Comparison of ENCODE assay signal across 8 mouse cellular contexts in genomic region chr11:97126645-97127468, GRCm38 (mm10). TPM values are rescaled to one million over a fixed set of nuclear protein-coding genes. Genes with fewer than 3 reads are reported as not detected.
A peak's percentile ranks its signal among the peaks of the same experiment; 100 is the strongest.
DNase-seq lines count a peak whose midpoint lies in the region; ATAC-seq and TF ChIP-seq lines count a peak whose summit lies in the region.

No protein-coding gene starts in this region.

- H3K36me3 ChIP-seq in CH12.LX (replicated peaks in 1 of 2; ENCODE audit: control insufficient read depth in 1 of 2, insufficient read depth in 1 of 2, low read length in 1 of 2) = no peaks in the 10 kb centered on the region
- H3K36me3 ChIP-seq in forebrain, postnatal 0 days (ENCODE audit: insufficient read depth) = no peaks in the 10 kb centered on the region
- H3K36me3 ChIP-seq in intestine, postnatal 0 days (ENCODE audit: control insufficient read depth, insufficient read depth) = no peaks in the 10 kb centered on the region
- no peaks in the 10 kb centered on the region for H3K36me3 ChIP-seq in neural tube, embryonic 15.5 days

- intact Hi-C loops in left cerebral cortex, postnatal 36 days (cut with DNase I) = no loop called here

- DNase-seq in CH12.LX (ENCODE audit: extremely low read depth) = peak; percentile 97
- DNase-seq in adrenal gland, postnatal 10 days = peak; percentile 65
- DNase-seq in forebrain, postnatal 0 days = peak; percentile 50
- DNase-seq in lung, adult 2 months = peak; percentile 71
- no peak for DNase-seq in left cerebral cortex, postnatal 36 days (ENCODE audit: low spot score in 2 of 2)
- DNase-seq in gastrocnemius, postnatal 10 days = no peak

- peak overlapping the region; percentile 65 for H3K9ac ChIP-seq in CH12.LX (ENCODE audit: insufficient read depth, low read depth)
- peak overlapping the region; percentile 26; the same call in 1 of the 2 replicates for H3K9ac ChIP-seq in forebrain, postnatal 0 days
- peak overlapping the region; percentile 34; the same call in 1 of the 2 replicates for H3K9ac ChIP-seq in intestine, postnatal 0 days (ENCODE audit: low read depth, low read length)
- peak overlapping the region; percentile 34 for H3K9ac ChIP-seq in neural tube, embryonic 15.5 days (replicated peaks)

- dilution Hi-C loops in CH12.LX (cut with MboI; ENCODE audit: extremely low pct_ligation_motif_present, extremely low pct_unique_long_range_greater_than_20kb, low sequenced_read_pairs) = no loop called here

- H3K4me3 ChIP-seq in CH12.LX (replicated peaks in 1 of 3; ENCODE audit: low read depth in 2 of 3, low read length in 2 of 3, poor library complexity in 1 of 3) = peak overlapping the region; percentile 38 to 50 (median 39)
- peak overlapping the region; percentile 41 for H3K4me3 ChIP-seq in forebrain, postnatal 0 days (ENCODE audit: low read depth, low read length)
- peak overlapping the region; percentile 48 for H3K4me3 ChIP-seq in intestine, postnatal 0 days (ENCODE audit: low read depth, low read length)
- H3K4me3 ChIP-seq in lung, adult 2 months (replicated peaks; ENCODE audit: extremely low read depth, low read depth, low read length) = peak overlapping the region; percentile 55
- peak overlapping the region; percentile 44 for H3K4me3 ChIP-seq in neural tube, embryonic 15.5 days (replicated peaks)

- no peaks in the 10 kb centered on the region for H3K27me3 ChIP-seq in CH12.LX (replicated peaks)
- H3K27me3 ChIP-seq in forebrain, postnatal 0 days (ENCODE audit: insufficient read depth, low read length) = no peaks in the 10 kb centered on the region
- H3K27me3 ChIP-seq in intestine, postnatal 0 days (replicated peaks; ENCODE audit: control insufficient read depth, insufficient read depth, low read length) = peaks cover 3% of the 10 kb centered on the region; the same call in 1 of the 2 replicates
- 0 out of 2 replicates have a peak, but pooled peaks cover 9% of the 10 kb centered on the region for H3K27me3 ChIP-seq in neural tube, embryonic 15.5 days (replicated peaks)

- H3K9me3 ChIP-seq in CH12.LX (replicated peaks; ENCODE audit: low read length) = no peaks in the 10 kb centered on the region
- H3K9me3 ChIP-seq in forebrain, postnatal 0 days (ENCODE audit: low read length) = no peaks in the 10 kb centered on the region
- no peaks in the 10 kb centered on the region for H3K9me3 ChIP-seq in intestine, postnatal 0 days (ENCODE audit: control insufficient read depth)
- H3K9me3 ChIP-seq in neural tube, embryonic 15.5 days (replicated peaks) = no peaks in the 10 kb centered on the region

- H3K27ac ChIP-seq in CH12.LX (ENCODE audit: insufficient read depth, low read depth) = peak overlapping the region; percentile 77
- no peak overlapping the region for H3K27ac ChIP-seq in forebrain, postnatal 0 days (ENCODE audit: low read depth, low read length)
- H3K27ac ChIP-seq in intestine, postnatal 0 days (ENCODE audit: low read depth, low read length) = no peak overlapping the region
- no peak overlapping the region for H3K27ac ChIP-seq in neural tube, embryonic 15.5 days (replicated peaks)

- no peak for TF ChIP-seq CTCF in CH12.LX (conservative IDR thresholded peaks at IDR 0.05 in 1 of 2, IDR thresholded peaks at IDR 0.05 in 1 of 2; ENCODE audit: low read depth in 2 of 2, low read length in 2 of 2)
- TF ChIP-seq CTCF in forebrain, postnatal 0 days (IDR thresholded peaks at IDR 0.05; ENCODE audit: low read depth) = no peak
- no peak for TF ChIP-seq CTCF in intestine, postnatal 0 days (IDR thresholded peaks at IDR 0.05; ENCODE audit: low read depth)
- TF ChIP-seq CTCF in lung, adult 2 months (IDR thresholded peaks at IDR 0.05; ENCODE audit: insufficient read depth, low read length) = no peak

- TF ChIP-seq RAD21 in CH12.LX (IDR thresholded peaks at IDR 0.05; ENCODE audit: low read depth, low read length) = peak; percentile 15

- peak; percentile 67 for TF ChIP-seq POLR2A in CH12.LX (IDR thresholded peaks at IDR 0.05; ENCODE audit: low read depth, low read length)
- peak; percentile 28; the same call in 1 of the 2 replicates for TF ChIP-seq POLR2A in lung, adult 2 months (IDR thresholded peaks at IDR 0.05; ENCODE audit: borderline replicate concordance, extremely low read depth, low read depth, low read length)

- peak; percentile 63 for ATAC-seq in forebrain, postnatal 0 days
- ATAC-seq in intestine, postnatal 0 days = peak; percentile 74
- peak; percentile 72 for ATAC-seq in neural tube, embryonic 15.5 days (ENCODE audit: low FRiP score)

- peak overlapping the region; percentile 88 for H3K4me2 ChIP-seq in CH12.LX (ENCODE audit: insufficient read depth, low read depth, poor library complexity, severe bottlenecking)
- peak overlapping the region; percentile 73 for H3K4me2 ChIP-seq in forebrain, postnatal 0 days (ENCODE audit: low read depth)
- H3K4me2 ChIP-seq in intestine, postnatal 0 days (replicated peaks; ENCODE audit: low read depth) = peak overlapping the region; percentile 95
- peak overlapping the region; percentile 77 for H3K4me2 ChIP-seq in neural tube, embryonic 15.5 days

- H3K79me2 ChIP-seq in CH12.LX (replicated peaks; ENCODE audit: control insufficient read depth, extremely low read depth, insufficient read depth, poor library complexity, severe bottlenecking) = no peaks in the 10 kb centered on the region

- 5% methylated on average over 31 of the region's 32 CpGs for WGBS in forebrain, postnatal 0 days
- WGBS in intestine, postnatal 0 days = 3% methylated on average over 32 of the region's 32 CpGs
- 2% methylated on average over 32 of the region's 32 CpGs for WGBS in lung, adult 2 months
- 5% methylated on average over 32 of the region's 32 CpGs for WGBS in neural tube, embryonic 15.5 days

- peaks cover 52 to 95% of the 10 kb centered on the region in 2 experiments for H3K4me1 ChIP-seq in CH12.LX (ENCODE audit: control insufficient read depth in 1 of 2, insufficient read depth in 2 of 2)
- peaks cover 3% of the 10 kb centered on the region; the same call in 1 of the 2 replicates for H3K4me1 ChIP-seq in forebrain, postnatal 0 days (ENCODE audit: insufficient read depth)
- H3K4me1 ChIP-seq in intestine, postnatal 0 days (replicated peaks; ENCODE audit: control insufficient read depth, insufficient read depth, low read length) = no peaks in the 10 kb centered on the region
- H3K4me1 ChIP-seq in lung, adult 2 months (ENCODE audit: control insufficient read depth, insufficient read depth, low read length) = no peaks in the 10 kb centered on the region
- peaks cover 20% of the 10 kb centered on the region for H3K4me1 ChIP-seq in neural tube, embryonic 15.5 days

- in situ Hi-C loops in CH12.LX (cut with MboI; ENCODE audit: low pct_ligation_motif_present, low pct_unique_long_range_greater_than_20kb, low sequenced_read_pairs) = no loop called here

- peak; percentile 98 for TF ChIP-seq EP300 in CH12.LX (IDR thresholded peaks at IDR 0.05; ENCODE audit: low read length)

TF ChIP-seq in CH12.LX, 34 proteins besides CTCF, POLR2A, EP300 and RAD21 (continues in another document):
- peak; percentile 36 for TF ChIP-seq NRF1 (IDR thresholded peaks at IDR 0.05; ENCODE audit: low read depth, low read length)
- TF ChIP-seq MAX (IDR thresholded peaks at IDR 0.05; ENCODE audit: low read length) = peak; percentile 84
- TF ChIP-seq MXI1 (IDR thresholded peaks at IDR 0.05; ENCODE audit: low read depth, low read length) = peak; percentile 86
- TF ChIP-seq NELFE (IDR thresholded peaks at IDR 0.05; ENCODE audit: low read depth, low read length) = peak; percentile 40
- TF ChIP-seq MYC (IDR thresholded peaks at IDR 0.05; ENCODE audit: low read depth, low read length) = peak; percentile 53; the same call in 1 of the 2 replicates
- TF ChIP-seq TBP (conservative IDR thresholded peaks at IDR 0.05; ENCODE audit: low read depth, low read length) = no peak; the same call in 1 of the 2 replicates
- peak; percentile 96 for TF ChIP-seq ETS1 (conservative IDR thresholded peaks at IDR 0.05; ENCODE audit: low read depth, low read length)
- TF ChIP-seq JUND (conservative IDR thresholded peaks at IDR 0.05; ENCODE audit: low read depth, low read length) = peak; percentile 96
- TF ChIP-seq SMC3 (IDR thresholded peaks at IDR 0.05; ENCODE audit: low read depth, low read length) = peak; percentile 25; the same call in 1 of the 2 replicates
- no peak for TF ChIP-seq ZKSCAN1 (IDR thresholded peaks at IDR 0.05; ENCODE audit: borderline replicate concordance, low read depth, low read length)
- TF ChIP-seq MEF2A (IDR thresholded peaks at IDR 0.05; ENCODE audit: borderline replicate concordance, low read depth, low read length) = peak; percentile 93
- TF ChIP-seq HCFC1 (IDR thresholded peaks at IDR 0.05; ENCODE audit: low read depth, low read length) = peak; percentile 47; the same call in 1 of the 2 replicates
- TF ChIP-seq BHLHE40 (IDR thresholded peaks at IDR 0.05; ENCODE audit: low read depth, low read length) = peak; percentile 93
- peak; percentile 99 for TF ChIP-seq MAZ (IDR thresholded peaks at IDR 0.05; ENCODE audit: low read depth, low read length)

RNA-seq across cellular contexts. Expression of gene Tbx21, which starts 11.7 kb away (rescaled TPM):
- total RNA-seq in CH12.LX (2012; rRNA removed) (0.08 TPM in 2 replicates), CH12.LX (2014; rRNA removed) (not detected in 2 replicates)
- 0.09 TPM in 1 of 2 replicates, not detected in the other for polyA plus RNA-seq in CH12.LX (2012; ENCODE audit: insufficient read length, low read depth)
- under 1 TPM; 0.21 to 0.64 TPM for total RNA-seq in adrenal gland, postnatal 10 days (2021)
- 1.6 and 1.7 TPM in 2 replicates for total RNA-seq in forebrain, postnatal 0 days (2014; rRNA removed)
- polyA plus RNA-seq in forebrain, postnatal 0 days (2015; fragmentation: Nextera tagmentation; extraction: Ambion mirVana) = 2.2 and 2.9 TPM in 2 replicates
- polyA plus RNA-seq in intestine, postnatal 0 days (2015; fragmentation: Nextera tagmentation; extraction: Ambion mirVana) = 0.09 and 0.13 TPM in 2 replicates
- 1.9 and 3.0 TPM in 2 replicates for polyA plus RNA-seq in lung, adult 2 months (2012; rRNA removed)
- polyA plus RNA-seq in neural tube, embryonic 15.5 days (2015; fragmentation: Nextera tagmentation; extraction: Ambion mirVana) = 0.23 and 0.43 TPM in 2 replicates
- total RNA-seq in left cerebral cortex, postnatal 36 days (2021) = under 1 TPM; 0.17 to 0.32 TPM
- 1 to 10 TPM; 1.3 to 1.7 TPM for total RNA-seq in gastrocnemius, postnatal 10 days (2021)

RNA-seq across cellular contexts. Expression of gene Tbkbp1, which starts 24.4 kb away (rescaled TPM):
- total RNA-seq in CH12.LX (2012; rRNA removed) (2.1 and 3.1 TPM in 2 replicates), CH12.LX (2014; rRNA removed) (0.44 and 1.2 TPM in 2 replicates)
- 5.2 and 5.7 TPM in 2 replicates for polyA plus RNA-seq in CH12.LX (2012; ENCODE audit: insufficient read length, low read depth)
- 10 to 100 TPM; 20.9 to 25.4 TPM for total RNA-seq in adrenal gland, postnatal 10 days (2021)
- total RNA-seq in forebrain, postnatal 0 days (2014; rRNA removed) = 35.8 and 36.4 TPM in 2 replicates
- polyA plus RNA-seq in forebrain, postnatal 0 days (2015; fragmentation: Nextera tagmentation; extraction: Ambion mirVana) = 9.2 and 9.9 TPM in 2 replicates
- 1.7 and 2.4 TPM in 2 replicates for polyA plus RNA-seq in intestine, postnatal 0 days (2015; fragmentation: Nextera tagmentation; extraction: Ambion mirVana)
- 55.8 and 85.1 TPM in 2 replicates for polyA plus RNA-seq in lung, adult 2 months (2012; rRNA removed)
- polyA plus RNA-seq in neural tube, embryonic 15.5 days (2015; fragmentation: Nextera tagmentation; extraction: Ambion mirVana) = 8.8 and 9.5 TPM in 2 replicates
- total RNA-seq in left cerebral cortex, postnatal 36 days (2021) = 10 to 100 TPM; 42.9 to 53.7 TPM
- total RNA-seq in gastrocnemius, postnatal 10 days (2021) = 1 to 10 TPM; 7.1 to 9.9 TPM

Comparison
In these comparisons a context has a peak if more than half of its experiments do, and no peak if none do; other contexts are left out.
1. DNase-seq: peak in CH12.LX (single experiment), adrenal gland, postnatal 10 days (single experiment), forebrain, postnatal 0 days (single experiment) and lung, adult 2 months (single experiment); none in left cerebral cortex, postnatal 36 days (0 of 2) and gastrocnemius, postnatal 10 days (single experiment).
2. Peak in every context shown above with its lines, with median percentiles within 50 percentile points of each other: H3K4me2 ChIP-seq, H3K4me3 ChIP-seq, H3K9ac ChIP-seq and ATAC-seq.